Mouse (Mus musculus) megakaryocyte, embryonic 14.5 days (primary cell): Measurements from ENCODE around the gene Myo1e. TPM values are rescaled to one million over a fixed set of nuclear protein-coding genes. Genes with fewer than 3 reads are reported as not detected.

Source experiments
- H3K27me3 ChIP-seq: replicated peaks from 2 replicates; pipeline ENCODE3; 2012; ENCODE audit warnings: inconsistent platforms
- H3K36me3 ChIP-seq: replicated peaks from 2 replicates; pipeline ENCODE3; 2012; ENCODE audit warnings: low read length, inconsistent platforms, mixed read lengths
- H3K4me1 ChIP-seq: 2 replicates; pipeline ENCODE4 v1.6.1; 2012; ENCODE audit warnings: inconsistent platforms
- H3K4me3 ChIP-seq: replicated peaks from 2 replicates; pipeline ENCODE3; 2012; ENCODE audit warnings: moderate library complexity, mild to moderate bottlenecking, inconsistent platforms
- H3K9me3 ChIP-seq: 2 replicates; pipeline ENCODE4 v1.6.1; 2012; ENCODE audit warnings: inconsistent platforms
- FLI1 ChIP-seq: IDR thresholded peaks from 2 replicates; pipeline ENCODE4 v1.6.1; 2012; ENCODE audit warnings: low read length, inconsistent platforms, mixed read lengths
- GATA1 ChIP-seq: IDR thresholded peaks from 3 replicates; pipeline ENCODE4 v1.6.1; 2012; ENCODE audit warnings: mixed read lengths, low read length, inconsistent platforms, borderline replicate concordance
- polyA plus RNA-seq: library from polyadenylated mRNA; stranded (reverse); fragments of >175 nt; gene quantifications from 2 replicates; pipeline ENCODE4 v1.2.3, GENCODE M21; 2012; ENCODE audit warnings: low replicate concordance; ENCODE audit not compliant: insufficient read depth

Gene Myo1e
- polyA plus RNA-seq, 1 experiment, result 16.7 TPM

- TF ChIP-seq GATA1 (no peak), FLI1 (no peak)
- Histone ChIP-seq H3K9me3 (no peaks in the 10 kb centered on the region), H3K27me3 (peaks cover 2% of the 10 kb centered on the region), H3K4me3 (no peak overlapping the region), H3K4me1 (no peaks in the 10 kb centered on the region), H3K36me3 (no peaks in the 10 kb centered on the region)
Observed at GRCm38 (mm10) chr9:70196956-70197659, 10.0 kb upstream of the Myo1e start.

- H3K4me1 ChIP-seq, result peaks cover 3% of the 10 kb centered on the region; the same call in 1 of the 2 replicates
- no peak overlapping the region for H3K4me3 ChIP-seq
- H3K36me3 ChIP-seq, result no peaks in the 10 kb centered on the region
- H3K27me3 ChIP-seq, result no peaks in the 10 kb centered on the region
- no peak for TF ChIP-seq FLI1
- TF ChIP-seq GATA1, result no peak
- no peaks in the 10 kb centered on the region for H3K9me3 ChIP-seq
Observed at GRCm38 (mm10) chr9:70197992-70198391, 9.2 kb upstream of the Myo1e start.

- Histone ChIP-seq H3K9me3 (no peaks in the 10 kb centered on the region), H3K36me3 (no peaks in the 10 kb centered on the region), H3K27me3 (peaks cover 4% of the 10 kb centered on the region), H3K4me1 (peaks cover 23% of the 10 kb centered on the region), H3K4me3 (no peak overlapping the region)
- TF ChIP-seq FLI1 (no peak), GATA1 (no peak)
Observed at GRCm38 (mm10) chr9:70202753-70203152, 4.4 kb upstream of the Myo1e start.

GRCm38 (mm10) chr9:70203267-70204076 lies 3.7 kb upstream of the Myo1e start:
- H3K27me3 ChIP-seq, result peaks cover 7% of the 10 kb centered on the region

GRCm38 (mm10) chr9:70207981-70208521 lies 901 bp downstream of the Myo1e start:
- H3K9me3 ChIP-seq, result no peaks in the 10 kb centered on the region
- no peaks in the 10 kb centered on the region for H3K36me3 ChIP-seq
- peaks cover 7% of the 10 kb centered on the region for H3K27me3 ChIP-seq
- TF ChIP-seq GATA1 (no peak), FLI1 (no peak)
- H3K4me1 ChIP-seq, result peaks cover 68% of the 10 kb centered on the region
- H3K4me3 ChIP-seq, result peak overlapping the region; percentile 97

More at GRCm38 (mm10) chr9:70203267-70204076, 3.7 kb upstream of the Myo1e start:
- no peaks in the 10 kb centered on the region for H3K9me3 ChIP-seq
- no peaks in the 10 kb centered on the region for H3K36me3 ChIP-seq
- H3K4me3 ChIP-seq, result no peak overlapping the region
- peaks cover 30% of the 10 kb centered on the region for H3K4me1 ChIP-seq
- TF ChIP-seq GATA1, result no peak
- TF ChIP-seq FLI1, result no peak

GRCm38 (mm10) chr9:70208751-70209150 lies 1.6 kb downstream of the Myo1e start:
- no peak for TF ChIP-seq FLI1
- TF ChIP-seq GATA1, result no peak
- Histone ChIP-seq H3K27me3 (peaks cover 7% of the 10 kb centered on the region), H3K4me3 (peak overlapping the region; percentile 97), H3K36me3 (no peaks in the 10 kb centered on the region), H3K4me1 (peaks cover 65% of the 10 kb centered on the region), H3K9me3 (no peaks in the 10 kb centered on the region)

GRCm38 (mm10) chr9:70209296-70210049 lies 2.3 kb downstream of the Myo1e start:
- H3K9me3 ChIP-seq, result no peaks in the 10 kb centered on the region
- TF ChIP-seq GATA1, result no peak
- TF ChIP-seq FLI1, result no peak
- peaks cover 68% of the 10 kb centered on the region for H3K4me1 ChIP-seq
- H3K36me3 ChIP-seq, result no peaks in the 10 kb centered on the region
- peaks cover 7% of the 10 kb centered on the region for H3K27me3 ChIP-seq
- H3K4me3 ChIP-seq, result peak overlapping the region; percentile 64

- Histone ChIP-seq H3K36me3 (no peaks in the 10 kb centered on the region), H3K4me3 (peak overlapping the region; percentile 60), H3K4me1 (peaks cover 66% of the 10 kb centered on the region), H3K27me3 (peaks cover 3% of the 10 kb centered on the region), H3K9me3 (no peaks in the 10 kb centered on the region)
- TF ChIP-seq FLI1 (no peak), GATA1 (no peak)
Observed at GRCm38 (mm10) chr9:70211638-70212037, 4.5 kb downstream of the Myo1e start.

GRCm38 (mm10) chr9:70216517-70216916 lies 9.4 kb downstream of the Myo1e start:
- TF ChIP-seq FLI1 (no peak), GATA1 (no peak)
- no peaks in the 10 kb centered on the region for H3K9me3 ChIP-seq
- H3K27me3 ChIP-seq, result no peaks in the 10 kb centered on the region
- H3K36me3 ChIP-seq, result no peaks in the 10 kb centered on the region
- peaks cover 68% of the 10 kb centered on the region for H3K4me1 ChIP-seq
- H3K4me3 ChIP-seq, result no peak overlapping the region
